Mouse (Mus musculus): ENCODE measurements at regions not wholly inside any gene's neighbourhood (a gene's known extent, or its start where the extent isn't known, plus 50 kb on each side); places are given as distances from the start of the nearest gene placed in this dataset.

DNA sequence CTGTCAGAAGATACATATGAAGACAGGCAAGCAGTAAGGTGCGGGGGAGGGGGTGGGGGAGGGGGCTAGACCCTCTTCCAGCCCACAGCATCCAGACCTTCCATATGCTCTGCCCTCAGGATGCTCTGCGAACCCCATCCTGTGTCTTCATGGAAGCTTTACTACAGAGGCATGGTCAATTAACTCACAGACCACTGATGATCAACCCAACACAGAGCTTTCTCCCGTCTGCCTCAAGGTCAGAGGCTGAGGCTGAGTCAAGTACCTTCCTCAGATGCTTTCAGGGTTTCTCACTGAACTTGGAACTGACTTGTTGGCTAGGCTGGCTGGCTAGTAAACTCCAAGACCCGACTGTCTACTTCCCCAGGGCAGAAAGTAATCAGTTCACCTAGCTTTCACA is 98.6 kb upstream of the Trpm1 start:
- WGBS = 74% methylated on average over 4 of the region's 4 CpGs
- DNase-seq (ENCODE audit: low spot score) (no peak), ATAC-seq (replicated peaks; ENCODE audit: low FRiP score) (no peak)
- H3K4me1 ChIP-seq (replicated peaks; ENCODE audit: control insufficient read depth, insufficient read depth, low read length) = peaks cover 35% of the 10 kb centered on the region
- H3K27ac ChIP-seq (ENCODE audit: low read depth, low read length) = no peak overlapping the region
- no peaks in the 10 kb centered on the region for H3K27me3 ChIP-seq (replicated peaks; ENCODE audit: control insufficient read depth, insufficient read depth, low read length)
- no peak overlapping the region for H3K4me2 ChIP-seq
- no peaks in the 10 kb centered on the region for H3K36me3 ChIP-seq (ENCODE audit: control insufficient read depth, insufficient read depth, low read length)
- H3K4me3 ChIP-seq (ENCODE audit: low read depth, low read length) = no peak overlapping the region
- H3K9me3 ChIP-seq (ENCODE audit: control insufficient read depth, low read length) = no peaks in the 10 kb centered on the region
- no peak overlapping the region for H3K9ac ChIP-seq (ENCODE audit: low read depth, low read length)

DNA sequence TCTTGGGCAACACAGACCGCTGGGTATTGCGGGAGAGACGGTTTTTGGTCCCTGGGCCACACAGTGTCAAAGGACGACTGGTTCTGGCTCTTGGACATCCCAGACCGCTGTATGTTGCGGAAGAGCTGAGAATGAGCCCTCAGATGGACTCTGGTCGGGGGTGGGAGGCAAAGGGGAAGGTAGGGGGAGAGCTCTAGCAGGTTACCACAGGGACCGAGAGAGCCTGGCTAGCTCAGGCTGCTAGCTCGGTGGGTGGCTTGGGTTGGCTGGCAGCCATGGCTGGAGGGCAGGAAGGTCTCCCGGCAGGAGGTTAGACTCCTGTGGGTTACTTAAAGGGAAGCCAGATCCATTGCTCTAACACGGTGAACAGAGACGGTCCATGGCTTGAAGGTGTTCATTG is 99.9 kb upstream of the Trpm1 start:
- no peaks in the 10 kb centered on the region for H3K27me3 ChIP-seq (replicated peaks; ENCODE audit: control insufficient read depth, insufficient read depth, low read length)
- no peak overlapping the region for H3K9ac ChIP-seq (ENCODE audit: low read depth, low read length)
- H3K9me3 ChIP-seq (ENCODE audit: control insufficient read depth, low read length) = no peaks in the 10 kb centered on the region
- 73% methylated on average over 12 of the region's 12 CpGs for WGBS
- no peak overlapping the region for H3K4me2 ChIP-seq
- no peaks in the 10 kb centered on the region for H3K36me3 ChIP-seq (ENCODE audit: control insufficient read depth, insufficient read depth, low read length)
- H3K4me1 ChIP-seq (replicated peaks; ENCODE audit: control insufficient read depth, insufficient read depth, low read length) = peaks cover 33% of the 10 kb centered on the region
- ATAC-seq (replicated peaks; ENCODE audit: low FRiP score) = no peak
- no peak overlapping the region for H3K27ac ChIP-seq (ENCODE audit: low read depth, low read length)
- no peak for DNase-seq (ENCODE audit: low spot score)
- no peak overlapping the region for H3K4me3 ChIP-seq (ENCODE audit: low read depth, low read length)

GRCm38 (mm10) chr7:64052400-64052799 is 101.2 kb upstream of the Trpm1 start:
- no peaks in the 10 kb centered on the region for H3K27me3 ChIP-seq (replicated peaks; ENCODE audit: control insufficient read depth, insufficient read depth, low read length)
- no peak overlapping the region for H3K4me3 ChIP-seq (ENCODE audit: low read depth, low read length)
- no peak overlapping the region for H3K27ac ChIP-seq (ENCODE audit: low read depth, low read length)
- no peak for ATAC-seq (replicated peaks; ENCODE audit: low FRiP score)
- WGBS = 89% methylated on average over 9 of the region's 9 CpGs
- no peak overlapping the region for H3K4me2 ChIP-seq
- H3K4me1 ChIP-seq (replicated peaks; ENCODE audit: control insufficient read depth, insufficient read depth, low read length) = peaks cover 34% of the 10 kb centered on the region
- DNase-seq (ENCODE audit: low spot score) = no peak
- no peaks in the 10 kb centered on the region for H3K9me3 ChIP-seq (ENCODE audit: control insufficient read depth, low read length)
- no peak overlapping the region for H3K9ac ChIP-seq (ENCODE audit: low read depth, low read length)
- H3K36me3 ChIP-seq (ENCODE audit: control insufficient read depth, insufficient read depth, low read length) = no peaks in the 10 kb centered on the region

GRCm38 (mm10) chr7:64050826-64051401 is 102.7 kb upstream of the Trpm1 start:
- peak overlapping the region; percentile 99 for H3K27ac ChIP-seq (ENCODE audit: low read depth, low read length)
- 58% methylated on average over 3 of the region's 3 CpGs for WGBS

DNA sequence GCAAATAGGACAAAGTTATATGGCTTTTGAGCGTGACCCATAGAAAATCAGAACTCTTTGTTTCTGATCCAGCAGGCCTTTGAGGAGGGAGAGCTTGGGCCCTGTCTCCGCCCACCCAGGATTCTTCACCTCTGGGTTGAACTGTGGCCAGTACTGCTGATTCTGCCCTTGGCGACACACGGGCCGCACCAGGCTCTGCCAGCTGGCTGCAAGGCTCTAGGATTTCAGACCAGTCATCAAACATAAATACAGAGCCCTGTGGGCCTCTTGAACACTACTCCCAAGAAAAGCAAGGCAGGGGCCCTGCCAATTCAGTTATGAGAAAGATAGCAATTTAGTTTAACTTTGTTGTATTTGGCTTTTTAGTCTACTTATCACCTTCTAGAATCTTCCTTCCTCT is 103.4 kb upstream of the Trpm1 start:
- H3K27ac ChIP-seq (ENCODE audit: low read depth, low read length) = peak overlapping the region; percentile 99
- H3K9me3 ChIP-seq (ENCODE audit: control insufficient read depth, low read length) = no peaks in the 10 kb centered on the region
- H3K4me3 ChIP-seq (ENCODE audit: low read depth, low read length) = no peak overlapping the region
- peak overlapping the region; percentile 91 for H3K9ac ChIP-seq (ENCODE audit: low read depth, low read length)
- ATAC-seq (replicated peaks; ENCODE audit: low FRiP score) (no peak), DNase-seq (ENCODE audit: low spot score) (no peak)
- peaks cover 35% of the 10 kb centered on the region for H3K4me1 ChIP-seq (replicated peaks; ENCODE audit: control insufficient read depth, insufficient read depth, low read length)
- 63% methylated on average over 5 of the region's 5 CpGs for WGBS
- no peaks in the 10 kb centered on the region for H3K36me3 ChIP-seq (ENCODE audit: control insufficient read depth, insufficient read depth, low read length)
- H3K4me2 ChIP-seq = peak overlapping the region; percentile 75
- no peaks in the 10 kb centered on the region for H3K27me3 ChIP-seq (replicated peaks; ENCODE audit: control insufficient read depth, insufficient read depth, low read length)

More at GRCm38 (mm10) chr7:64050826-64051401, 102.7 kb upstream of the Trpm1 start:
- no peak overlapping the region for H3K4me2 ChIP-seq
- H3K36me3 ChIP-seq (ENCODE audit: control insufficient read depth, insufficient read depth, low read length) = no peaks in the 10 kb centered on the region
- ATAC-seq (replicated peaks; ENCODE audit: low FRiP score) (no peak), DNase-seq (ENCODE audit: low spot score) (no peak)
- no peak overlapping the region for H3K9ac ChIP-seq (ENCODE audit: low read depth, low read length)
- H3K9me3 ChIP-seq (ENCODE audit: control insufficient read depth, low read length) = no peaks in the 10 kb centered on the region
- H3K27me3 ChIP-seq (replicated peaks; ENCODE audit: control insufficient read depth, insufficient read depth, low read length) = no peaks in the 10 kb centered on the region
- no peak overlapping the region for H3K4me3 ChIP-seq (ENCODE audit: low read depth, low read length)
- H3K4me1 ChIP-seq (replicated peaks; ENCODE audit: control insufficient read depth, insufficient read depth, low read length) = peaks cover 35% of the 10 kb centered on the region

DNA sequence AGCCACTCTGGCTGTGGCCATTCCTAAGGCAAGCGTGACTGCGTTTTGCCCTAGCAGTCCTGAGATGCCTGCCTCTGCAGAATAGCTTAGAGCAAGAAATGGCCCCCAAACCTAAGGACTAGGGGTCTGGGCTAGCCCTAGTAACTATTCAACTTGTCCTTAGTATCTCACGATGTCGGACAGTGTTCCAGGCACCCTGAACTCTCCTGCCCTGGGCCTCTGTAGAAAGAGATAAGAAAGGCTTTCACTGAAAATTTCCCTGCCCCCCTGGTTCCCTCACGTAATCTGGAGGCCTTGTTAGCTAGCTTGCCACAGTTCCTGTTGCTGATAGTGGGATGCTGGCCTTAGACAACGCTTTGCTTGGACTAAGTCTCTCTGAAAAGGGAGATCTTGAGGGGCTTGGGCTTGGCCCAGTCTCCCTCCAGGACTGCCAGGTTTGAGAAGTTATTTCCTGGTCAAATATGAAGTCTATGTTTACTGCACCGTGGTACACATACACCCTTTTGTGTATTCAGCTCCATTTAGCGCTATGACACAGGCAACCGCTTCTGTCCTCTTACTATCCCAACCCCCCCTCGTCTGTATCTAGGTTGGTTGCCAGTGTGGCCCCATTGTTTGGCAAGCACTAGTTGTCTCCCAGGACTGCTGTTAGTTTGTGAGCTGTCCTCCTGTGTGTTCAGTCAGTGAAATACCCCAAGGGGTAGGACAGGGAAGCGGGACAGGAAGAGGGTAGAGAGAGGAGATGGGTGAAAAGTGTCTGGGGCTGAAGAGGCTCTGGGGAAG is 104.3 kb upstream of the Trpm1 start:
- Histone ChIP-seq H3K4me1 (replicated peaks; ENCODE audit: control insufficient read depth, insufficient read depth, low read length) (peaks cover 35% of the 10 kb centered on the region), H3K27ac (ENCODE audit: low read depth, low read length) (peak overlapping the region; percentile 99), H3K4me2 (peak overlapping the region; percentile 75), H3K27me3 (replicated peaks; ENCODE audit: control insufficient read depth, insufficient read depth, low read length) (no peaks in the 10 kb centered on the region), H3K9me3 (ENCODE audit: control insufficient read depth, low read length) (no peaks in the 10 kb centered on the region), H3K9ac (ENCODE audit: low read depth, low read length) (peak overlapping the region; percentile 91), H3K36me3 (ENCODE audit: control insufficient read depth, insufficient read depth, low read length) (no peaks in the 10 kb centered on the region), H3K4me3 (ENCODE audit: low read depth, low read length) (peak overlapping the region; percentile 52)
- DNase-seq (ENCODE audit: low spot score) (peak; percentile 76), ATAC-seq (replicated peaks; ENCODE audit: low FRiP score) (peak; percentile 90)
- 21% methylated on average over 11 of the region's 11 CpGs for WGBS

- H3K9me3 ChIP-seq (ENCODE audit: control insufficient read depth, low read length) = no peaks in the 10 kb centered on the region
- H3K4me1 ChIP-seq (replicated peaks; ENCODE audit: control insufficient read depth, insufficient read depth, low read length) = peaks cover 38% of the 10 kb centered on the region
- H3K9ac ChIP-seq (ENCODE audit: low read depth, low read length) = peak overlapping the region; percentile 91
- H3K27ac ChIP-seq (ENCODE audit: low read depth, low read length) = peak overlapping the region; percentile 99
- DNase-seq (ENCODE audit: low spot score) = peak; percentile 88
- no peaks in the 10 kb centered on the region for H3K36me3 ChIP-seq (ENCODE audit: control insufficient read depth, insufficient read depth, low read length)
- peak; percentile 80 for ATAC-seq (replicated peaks; ENCODE audit: low FRiP score)
- peak overlapping the region; percentile 75 for H3K4me2 ChIP-seq
- H3K4me3 ChIP-seq (ENCODE audit: low read depth, low read length) = peak overlapping the region; percentile 52
- 3% methylated on average over 21 of the region's 21 CpGs for WGBS
- no peaks in the 10 kb centered on the region for H3K27me3 ChIP-seq (replicated peaks; ENCODE audit: control insufficient read depth, insufficient read depth, low read length)
Observed at GRCm38 (mm10) chr7:64048452-64049182, 105.0 kb upstream of the Trpm1 start.

DNA sequence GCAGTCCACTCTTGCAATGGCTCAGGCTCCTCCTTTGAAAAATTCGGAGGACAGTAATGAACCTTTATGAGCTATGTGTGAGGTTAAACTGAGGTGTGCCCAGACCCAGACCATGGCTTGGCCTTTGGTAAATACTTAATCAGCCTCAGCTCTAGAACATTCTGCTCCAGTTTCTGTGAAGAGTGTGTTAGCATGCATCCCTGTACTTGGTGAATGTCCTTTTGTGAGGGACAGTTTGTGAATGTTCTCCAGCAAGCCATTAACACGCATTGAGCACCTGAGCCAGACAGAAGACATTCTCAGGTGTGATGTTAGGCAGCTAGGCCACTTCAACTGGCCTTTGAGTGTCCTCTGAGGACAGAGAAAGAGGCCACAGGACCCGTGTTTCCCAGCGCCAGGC is 105.8 kb upstream of the Trpm1 start:
- H3K9ac ChIP-seq (ENCODE audit: low read depth, low read length) = peak overlapping the region; percentile 91
- no peak for ATAC-seq (replicated peaks; ENCODE audit: low FRiP score)
- 60% methylated on average over 4 of the region's 4 CpGs for WGBS

More for the DNA sequence above, 105.8 kb upstream of the Trpm1 start:
- Histone ChIP-seq H3K27me3 (replicated peaks; ENCODE audit: control insufficient read depth, insufficient read depth, low read length) (no peaks in the 10 kb centered on the region), H3K9me3 (ENCODE audit: control insufficient read depth, low read length) (no peaks in the 10 kb centered on the region), H3K4me3 (ENCODE audit: low read depth, low read length) (peak overlapping the region; percentile 52; the same call in 1 of the 2 replicates), H3K36me3 (ENCODE audit: control insufficient read depth, insufficient read depth, low read length) (no peaks in the 10 kb centered on the region), H3K27ac (ENCODE audit: low read depth, low read length) (peak overlapping the region; percentile 99), H3K4me2 (peak overlapping the region; percentile 75), H3K4me1 (replicated peaks; ENCODE audit: control insufficient read depth, insufficient read depth, low read length) (peaks cover 46% of the 10 kb centered on the region)
- no peak for DNase-seq (ENCODE audit: low spot score)

Data from liver, embryonic 11.5 days (tissue).